Mouse (Mus musculus): ENCODE measurements around the gene Jmjd1c. TPM values are rescaled to one million over a fixed set of nuclear protein-coding genes. Genes with fewer than 3 reads are reported as not detected.
A peak's percentile ranks its signal among the peaks of the same experiment; 100 is the strongest.

Gene Jmjd1c
- polyA plus RNA-seq, 1 experiment from 2014 or later = 10.3 TPM

GRCm38 (mm10) chr10:67094922-67095321 lies 1.0 kb upstream of the Jmjd1c start:
- Histone ChIP-seq H3K9ac (no peak overlapping the region), H3K9me3 (replicated peaks) (no peaks in the 10 kb centered on the region), H3K4me3 (replicated peaks) (no peak overlapping the region), H3K36me3 (replicated peaks) (no peaks in the 10 kb centered on the region), H3K27ac (replicated peaks) (no peak overlapping the region), H3K4me2 (no peak overlapping the region), H3K4me1 (replicated peaks) (peaks cover 34% of the 10 kb centered on the region), H3K27me3 (peaks cover 9% of the 10 kb centered on the region; the same call in 1 of the 2 replicates)
- WGBS (ENCODE audit: insufficient replicate concordance) = 54% methylated on average over 7 of the region's 7 CpGs
- no peak for ATAC-seq (ENCODE audit: insufficient read depth)

GRCm38 (mm10) chr10:67096621-67097436 lies 904 bp downstream of the Jmjd1c start, which contains the start of gene Reep3:
TSS of gene Reep3 (minus strand) at chr10:67096945.
- H3K27me3 ChIP-seq = peaks cover 9% of the 10 kb centered on the region; the same call in 1 of the 2 replicates
- ATAC-seq (ENCODE audit: insufficient read depth) = peak; percentile 92
- 0% methylated on average over 70 of the region's 97 CpGs for whole genome bisulfite sequencing (ENCODE audit: insufficient replicate concordance)

GRCm38 (mm10) chr10:67097437-67098150 lies 1.7 kb downstream of the Jmjd1c start:
- H3K9me3 ChIP-seq (replicated peaks) = no peaks in the 10 kb centered on the region
- peak overlapping the region; percentile 86 for H3K27ac ChIP-seq (replicated peaks)
- H3K4me3 ChIP-seq (replicated peaks) = peak overlapping the region; percentile 86
- ATAC-seq (ENCODE audit: insufficient read depth) = no peak
- H3K4me2 ChIP-seq = peak overlapping the region; percentile 90
- peak overlapping the region; percentile 82 for H3K9ac ChIP-seq
- H3K27me3 ChIP-seq = peaks cover 9% of the 10 kb centered on the region; the same call in 1 of the 2 replicates
- H3K4me1 ChIP-seq (replicated peaks) = peaks cover 53% of the 10 kb centered on the region
- no peaks in the 10 kb centered on the region for H3K36me3 ChIP-seq (replicated peaks)
- WGBS (ENCODE audit: insufficient replicate concordance) = 4% methylated on average over 15 of the region's 15 CpGs

More at GRCm38 (mm10) chr10:67096621-67097436, 904 bp downstream of the Jmjd1c start, which contains the start of gene Reep3:
- Histone ChIP-seq H3K9ac (peak within 1 kb of the TSS; percentile 82), H3K4me3 (replicated peaks) (peak within 1 kb of the TSS; percentile 86), H3K9me3 (replicated peaks) (no peaks in the 10 kb centered on the region), H3K27ac (replicated peaks) (peak within 1 kb of the TSS; percentile 86), H3K36me3 (replicated peaks) (no peaks in the 10 kb centered on the region), H3K4me2 (peak within 1 kb of the TSS; percentile 90), H3K4me1 (replicated peaks) (peaks cover 47% of the 10 kb centered on the region)

GRCm38 (mm10) chr10:67098408-67099050 lies 2.6 kb downstream of the Jmjd1c start:
- H3K9ac ChIP-seq = no peak overlapping the region
- no peaks in the 10 kb centered on the region for H3K36me3 ChIP-seq (replicated peaks)
- H3K4me2 ChIP-seq = peak overlapping the region; percentile 90
- H3K27ac ChIP-seq (replicated peaks) = no peak overlapping the region
- WGBS (ENCODE audit: insufficient replicate concordance) = 27% methylated on average over 7 of the region's 7 CpGs
- peaks cover 61% of the 10 kb centered on the region for H3K4me1 ChIP-seq (replicated peaks)
- ATAC-seq (ENCODE audit: insufficient read depth) = no peak
- no peaks in the 10 kb centered on the region for H3K9me3 ChIP-seq (replicated peaks)
- peak overlapping the region; percentile 86; the same call in 1 of the 2 replicates for H3K4me3 ChIP-seq (replicated peaks)
- peaks cover 9% of the 10 kb centered on the region; the same call in 1 of the 2 replicates for H3K27me3 ChIP-seq

- Histone ChIP-seq H3K4me1 (replicated peaks) (peaks cover 66% of the 10 kb centered on the region), H3K9me3 (replicated peaks) (no peaks in the 10 kb centered on the region), H3K36me3 (replicated peaks) (no peaks in the 10 kb centered on the region), H3K27ac (replicated peaks) (no peak overlapping the region), H3K9ac (no peak overlapping the region), H3K4me3 (replicated peaks) (no peak overlapping the region), H3K4me2 (no peak overlapping the region), H3K27me3 (peaks cover 9% of the 10 kb centered on the region; the same call in 1 of the 2 replicates)
- WGBS (ENCODE audit: insufficient replicate concordance) = 80% methylated on average over 13 of the region's 13 CpGs
- ATAC-seq (ENCODE audit: insufficient read depth) = no peak
These were observed 3.4 kb downstream of the Jmjd1c start for GRCm38 (mm10) chr10:67099183-67099929.

GRCm38 (mm10) chr10:67100011-67100661 lies 4.2 kb downstream of the Jmjd1c start:
- H3K4me1 ChIP-seq (replicated peaks) = peaks cover 74% of the 10 kb centered on the region
- peaks cover 9% of the 10 kb centered on the region; the same call in 1 of the 2 replicates for H3K27me3 ChIP-seq
- H3K27ac ChIP-seq (replicated peaks) = no peak overlapping the region
- ATAC-seq (ENCODE audit: insufficient read depth) = no peak
- 60% methylated on average over 7 of the region's 7 CpGs for WGBS (ENCODE audit: insufficient replicate concordance)
- no peaks in the 10 kb centered on the region for H3K9me3 ChIP-seq (replicated peaks)
- H3K36me3 ChIP-seq (replicated peaks) = no peaks in the 10 kb centered on the region
- H3K9ac ChIP-seq = no peak overlapping the region
- no peak overlapping the region for H3K4me2 ChIP-seq
- no peak overlapping the region for H3K4me3 ChIP-seq (replicated peaks)

GRCm38 (mm10) chr10:67100831-67101251 lies 4.9 kb downstream of the Jmjd1c start:
- Histone ChIP-seq H3K9ac (no peak overlapping the region), H3K9me3 (replicated peaks) (no peaks in the 10 kb centered on the region), H3K4me3 (replicated peaks) (no peak overlapping the region), H3K4me1 (replicated peaks) (peaks cover 79% of the 10 kb centered on the region), H3K27me3 (peaks cover 8% of the 10 kb centered on the region; the same call in 1 of the 2 replicates), H3K36me3 (replicated peaks) (no peaks in the 10 kb centered on the region), H3K27ac (replicated peaks) (no peak overlapping the region), H3K4me2 (no peak overlapping the region)
- 66% methylated on average over 9 of the region's 9 CpGs for WGBS (ENCODE audit: insufficient replicate concordance)
- no peak for ATAC-seq (ENCODE audit: insufficient read depth)

GRCm38 (mm10) chr10:67104543-67104942 lies 8.6 kb downstream of the Jmjd1c start:
- Histone ChIP-seq H3K9ac (no peak overlapping the region), H3K4me2 (no peak overlapping the region), H3K27ac (replicated peaks) (no peak overlapping the region), H3K4me3 (replicated peaks) (no peak overlapping the region), H3K36me3 (replicated peaks) (no peaks in the 10 kb centered on the region), H3K27me3 (no peaks in the 10 kb centered on the region), H3K9me3 (replicated peaks) (no peaks in the 10 kb centered on the region), H3K4me1 (replicated peaks) (peaks cover 77% of the 10 kb centered on the region)
- WGBS (ENCODE audit: insufficient replicate concordance) = 31% methylated on average over 9 of the region's 9 CpGs
- no peak for ATAC-seq (ENCODE audit: insufficient read depth)

- Histone ChIP-seq H3K36me3 (replicated peaks) (no peaks in the 10 kb centered on the region; the same call in 1 of the 2 replicates), H3K4me1 (replicated peaks) (peaks cover 74% of the 10 kb centered on the region), H3K27ac (replicated peaks) (no peak overlapping the region), H3K27me3 (no peaks in the 10 kb centered on the region), H3K9ac (no peak overlapping the region), H3K9me3 (replicated peaks) (no peaks in the 10 kb centered on the region), H3K4me3 (replicated peaks) (no peak overlapping the region), H3K4me2 (peak overlapping the region; percentile 27)
- 34% methylated on average over 19 of the region's 19 CpGs for WGBS (ENCODE audit: insufficient replicate concordance)
- ATAC-seq (ENCODE audit: insufficient read depth) = peak; percentile 36; the same call in 1 of the 2 replicates
These were observed 9.6 kb downstream of the Jmjd1c start for GRCm38 (mm10) chr10:67105331-67106217.

Data from liver, embryonic 15.5 days (tissue).